Mouse (Mus musculus): ENCODE results near the gene Draxin. TPM values are rescaled to one million over a fixed set of nuclear protein-coding genes. Genes with fewer than 3 reads are reported as not detected.
A peak's percentile ranks its signal among the peaks of the same experiment; 100 is the strongest.

The Draxin gene
- polyA plus RNA-seq, 1 experiment from 2014 or later, result 0.29 TPM

DNA sequence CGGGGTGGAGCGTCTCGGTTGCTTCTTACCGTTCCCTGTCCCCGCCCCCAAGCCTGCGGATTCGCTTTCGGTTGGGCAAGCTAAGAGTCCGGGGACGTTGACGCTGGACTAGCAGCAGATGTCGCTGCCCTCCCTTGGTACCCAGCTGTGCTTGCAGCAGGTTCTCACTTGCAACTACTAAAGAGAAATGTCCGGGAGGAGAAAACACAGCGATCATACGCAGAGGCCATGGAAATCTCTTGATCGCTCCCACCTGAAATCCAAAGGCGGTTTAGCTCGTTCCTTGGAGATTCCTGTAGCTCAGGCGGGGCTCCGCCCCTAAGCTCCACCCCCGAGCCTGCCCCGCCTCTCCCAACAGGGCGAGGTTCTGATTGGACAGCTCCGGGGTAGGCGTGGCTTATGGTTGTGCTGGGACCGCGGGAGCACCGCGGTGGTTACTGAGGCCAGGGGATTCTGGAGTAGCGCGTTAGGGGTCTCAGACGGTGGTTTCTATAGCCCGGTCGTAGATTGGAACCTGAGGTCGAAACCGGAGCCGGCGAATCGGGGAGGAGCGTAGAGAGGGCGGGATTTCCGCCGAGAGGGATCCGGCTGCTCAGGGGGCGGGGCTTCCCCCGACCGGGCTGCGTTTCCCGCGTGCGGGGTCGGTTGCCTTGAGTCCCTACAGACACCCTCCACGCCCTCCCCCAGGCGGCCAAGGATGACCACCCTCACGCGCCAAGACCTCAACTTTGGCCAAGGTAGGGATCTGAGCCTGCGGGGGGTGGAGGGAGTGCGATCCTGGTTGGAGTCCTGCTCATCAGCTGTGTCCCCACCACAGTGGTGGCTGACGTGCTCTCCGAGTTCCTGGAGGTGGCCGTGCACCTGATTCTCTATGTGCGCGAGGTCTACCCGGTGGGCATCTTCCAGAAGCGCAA, 9.9 kb upstream of the Draxin start:
- Histone ChIP-seq H3K9ac (replicated peaks; ENCODE audit: low read length) (peak overlapping the region; percentile 81), H3K4me2 (replicated peaks; ENCODE audit: low read depth, low read length) (peak overlapping the region; percentile 93), H3K4me3 (ENCODE audit: low read length) (peak overlapping the region; percentile 84), H3K4me1 (ENCODE audit: insufficient read depth, low read length) (peaks cover 12% of the 10 kb centered on the region; the same call in 1 of the 2 replicates), H3K36me3 (ENCODE audit: insufficient read depth, low read length) (peaks cover 10% of the 10 kb centered on the region), H3K27ac (ENCODE audit: low read length) (peak overlapping the region; percentile 95), H3K27me3 (ENCODE audit: insufficient read depth, low read length) (peaks cover 5% of the 10 kb centered on the region; the same call in 1 of the 2 replicates), H3K9me3 (ENCODE audit: low read length) (no peaks in the 10 kb centered on the region)
- under 1% methylated on average over 64 of the region's 65 CpGs for WGBS
- ATAC-seq (ENCODE audit: low FRiP score, low TSS enrichment), result peak; percentile 92

DNA sequence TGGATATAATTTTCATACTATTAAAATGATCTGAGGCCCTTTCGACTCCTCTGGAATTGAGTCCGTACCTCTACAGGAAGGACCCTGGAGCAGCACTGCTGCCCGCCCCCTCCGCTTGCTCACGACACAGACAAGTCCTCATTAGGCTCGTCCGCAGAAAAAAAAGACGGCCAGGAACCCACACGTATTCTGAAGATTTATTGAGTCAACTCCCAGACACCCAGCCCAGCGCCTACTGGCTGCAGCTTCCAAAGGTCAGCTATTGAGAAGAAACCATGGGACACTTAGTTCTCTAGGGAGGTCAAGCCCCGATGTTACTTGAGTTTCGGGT, 9.2 kb upstream of the Draxin start:
- Histone ChIP-seq H3K4me3 (ENCODE audit: low read length) (peak overlapping the region; percentile 84), H3K4me2 (replicated peaks; ENCODE audit: low read depth, low read length) (peak overlapping the region; percentile 93), H3K36me3 (ENCODE audit: insufficient read depth, low read length) (peaks cover 4% of the 10 kb centered on the region; the same call in 1 of the 2 replicates), H3K27me3 (ENCODE audit: insufficient read depth, low read length) (peaks cover 5% of the 10 kb centered on the region; the same call in 1 of the 2 replicates), H3K9ac (replicated peaks; ENCODE audit: low read length) (peak overlapping the region; percentile 81), H3K9me3 (ENCODE audit: low read length) (no peaks in the 10 kb centered on the region), H3K27ac (ENCODE audit: low read length) (peak overlapping the region; percentile 95), H3K4me1 (ENCODE audit: insufficient read depth, low read length) (peaks cover 12% of the 10 kb centered on the region; the same call in 1 of the 2 replicates)
- WGBS, result under 1% methylated on average over 12 of the region's 12 CpGs
- peak; percentile 33 for ATAC-seq (ENCODE audit: low FRiP score, low TSS enrichment)

GRCm38 (mm10) chr4:148137503-148137902, 7.0 kb upstream of the Draxin start:
- WGBS, result 78% methylated on average over 8 of the region's 8 CpGs
- no peak overlapping the region for H3K4me2 ChIP-seq (replicated peaks; ENCODE audit: low read depth, low read length)
- H3K36me3 ChIP-seq (ENCODE audit: insufficient read depth, low read length), result no peaks in the 10 kb centered on the region
- H3K4me1 ChIP-seq (ENCODE audit: insufficient read depth, low read length), result peaks cover 12% of the 10 kb centered on the region; the same call in 1 of the 2 replicates
- no peak overlapping the region for H3K4me3 ChIP-seq (ENCODE audit: low read length)
- peaks cover 5% of the 10 kb centered on the region; the same call in 1 of the 2 replicates for H3K27me3 ChIP-seq (ENCODE audit: insufficient read depth, low read length)
- ATAC-seq (ENCODE audit: low FRiP score, low TSS enrichment), result no peak
- H3K9ac ChIP-seq (replicated peaks; ENCODE audit: low read length), result no peak overlapping the region
- no peak overlapping the region for H3K27ac ChIP-seq (ENCODE audit: low read length)
- H3K9me3 ChIP-seq (ENCODE audit: low read length), result no peaks in the 10 kb centered on the region

- Histone ChIP-seq H3K27me3 (ENCODE audit: insufficient read depth, low read length) (peaks cover 22% of the 10 kb centered on the region), H3K9me3 (ENCODE audit: low read length) (no peaks in the 10 kb centered on the region), H3K9ac (replicated peaks; ENCODE audit: low read length) (no peak overlapping the region), H3K27ac (ENCODE audit: low read length) (no peak overlapping the region), H3K4me1 (ENCODE audit: insufficient read depth, low read length) (peaks cover 14% of the 10 kb centered on the region), H3K4me3 (ENCODE audit: low read length) (no peak overlapping the region), H3K36me3 (ENCODE audit: insufficient read depth, low read length) (no peaks in the 10 kb centered on the region), H3K4me2 (replicated peaks; ENCODE audit: low read depth, low read length) (no peak overlapping the region)
- no peak for ATAC-seq (ENCODE audit: low FRiP score, low TSS enrichment)
- 86% methylated on average over 8 of the region's 8 CpGs for WGBS
These were observed 4.5 kb upstream of the Draxin start for GRCm38 (mm10) chr4:148134988-148135387.

GRCm38 (mm10) chr4:148131497-148132081, 1.1 kb upstream of the Draxin start:
- Histone ChIP-seq H3K4me1 (ENCODE audit: insufficient read depth, low read length) (peaks cover 7% of the 10 kb centered on the region; the same call in 1 of the 2 replicates), H3K27ac (ENCODE audit: low read length) (no peak overlapping the region), H3K9ac (replicated peaks; ENCODE audit: low read length) (peak overlapping the region; percentile 61), H3K4me2 (replicated peaks; ENCODE audit: low read depth, low read length) (peak overlapping the region; percentile 98), H3K36me3 (ENCODE audit: insufficient read depth, low read length) (no peaks in the 10 kb centered on the region), H3K27me3 (ENCODE audit: insufficient read depth, low read length) (peaks cover 40% of the 10 kb centered on the region), H3K9me3 (ENCODE audit: low read length) (no peaks in the 10 kb centered on the region), H3K4me3 (ENCODE audit: low read length) (peak overlapping the region; percentile 72)
- under 1% methylated on average over 21 of the region's 21 CpGs for WGBS
- peak; percentile 73; the same call in 1 of the 2 replicates for ATAC-seq (ENCODE audit: low FRiP score, low TSS enrichment)

DNA sequence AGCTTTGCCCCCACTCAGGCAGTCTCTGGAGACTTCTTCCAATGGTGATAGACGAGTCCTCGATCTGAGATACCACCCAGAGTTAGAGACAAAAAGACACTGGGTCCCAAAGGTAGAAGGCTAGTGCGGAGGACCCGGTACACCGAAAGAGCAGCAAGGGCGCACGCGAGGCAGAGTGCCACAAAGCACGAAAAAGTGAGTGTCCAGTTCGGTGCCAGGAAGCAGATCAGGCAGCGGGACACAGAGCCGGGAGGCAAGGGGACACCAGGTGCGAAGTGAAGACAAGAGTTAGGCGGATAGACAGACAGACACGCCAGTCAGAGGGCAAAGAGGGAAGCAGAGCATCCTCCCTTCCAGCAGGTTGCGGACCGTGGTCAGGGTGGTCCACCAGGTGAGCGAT, 365 bp downstream of the Draxin start, which contains the start of gene Mad2l2:
TSS of gene Mad2l2 (plus strand) at position 252 of the 400 bp plus-strand sequence.
- Histone ChIP-seq H3K4me1 (ENCODE audit: insufficient read depth, low read length) (peaks cover 7% of the 10 kb centered on the region; the same call in 1 of the 2 replicates), H3K27me3 (ENCODE audit: insufficient read depth, low read length) (peaks cover 40% of the 10 kb centered on the region), H3K27ac (ENCODE audit: low read length) (peak within 1 kb of the TSS; percentile 43), H3K4me2 (replicated peaks; ENCODE audit: low read depth, low read length) (peak within 1 kb of the TSS; percentile 98), H3K36me3 (ENCODE audit: insufficient read depth, low read length) (no peaks in the 10 kb centered on the region), H3K4me3 (ENCODE audit: low read length) (peak within 1 kb of the TSS; percentile 72), H3K9ac (replicated peaks; ENCODE audit: low read length) (peak within 1 kb of the TSS; percentile 79), H3K9me3 (ENCODE audit: low read length) (no peaks in the 10 kb centered on the region)
- WGBS, result under 1% methylated on average over 18 of the region's 18 CpGs
- ATAC-seq (ENCODE audit: low FRiP score, low TSS enrichment), result no peak

GRCm38 (mm10) chr4:148128672-148129071, 1.8 kb downstream of the Draxin start:
- ATAC-seq (ENCODE audit: low FRiP score, low TSS enrichment), result no peak
- Histone ChIP-seq H3K4me1 (ENCODE audit: insufficient read depth, low read length) (peaks cover 7% of the 10 kb centered on the region; the same call in 1 of the 2 replicates), H3K9ac (replicated peaks; ENCODE audit: low read length) (no peak overlapping the region), H3K4me2 (replicated peaks; ENCODE audit: low read depth, low read length) (no peak overlapping the region), H3K27ac (ENCODE audit: low read length) (no peak overlapping the region), H3K4me3 (ENCODE audit: low read length) (no peak overlapping the region), H3K9me3 (ENCODE audit: low read length) (no peaks in the 10 kb centered on the region), H3K27me3 (ENCODE audit: insufficient read depth, low read length) (peaks cover 40% of the 10 kb centered on the region), H3K36me3 (ENCODE audit: insufficient read depth, low read length) (no peaks in the 10 kb centered on the region)
- WGBS, result 65% methylated on average over 2 of the region's 2 CpGs

DNA sequence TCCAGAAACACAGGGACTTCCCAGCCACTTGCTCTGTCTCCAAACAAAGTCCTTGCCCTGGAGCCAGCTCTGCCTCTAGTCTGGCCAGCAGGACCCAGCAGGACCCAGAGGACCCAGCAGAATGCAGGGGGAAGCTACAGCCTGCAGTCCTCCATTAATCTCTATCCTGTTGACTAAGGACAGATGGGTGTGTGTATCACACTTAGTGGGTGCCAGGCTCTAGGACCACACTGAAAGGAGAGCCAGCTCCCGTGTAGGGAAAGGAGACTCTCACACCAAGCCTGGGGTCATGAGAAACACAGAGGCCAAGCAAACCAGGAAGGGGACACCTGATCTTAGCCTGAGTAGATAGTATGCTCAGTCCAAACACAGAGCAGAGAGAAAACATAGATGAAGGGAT, 2.3 kb downstream of the Draxin start:
- Histone ChIP-seq H3K36me3 (ENCODE audit: insufficient read depth, low read length) (no peaks in the 10 kb centered on the region), H3K9me3 (ENCODE audit: low read length) (no peaks in the 10 kb centered on the region), H3K27ac (ENCODE audit: low read length) (no peak overlapping the region), H3K4me2 (replicated peaks; ENCODE audit: low read depth, low read length) (no peak overlapping the region), H3K4me1 (ENCODE audit: insufficient read depth, low read length) (peaks cover 7% of the 10 kb centered on the region; the same call in 1 of the 2 replicates), H3K9ac (replicated peaks; ENCODE audit: low read length) (no peak overlapping the region), H3K27me3 (ENCODE audit: insufficient read depth, low read length) (peaks cover 40% of the 10 kb centered on the region), H3K4me3 (ENCODE audit: low read length) (no peak overlapping the region)
- ATAC-seq (ENCODE audit: low FRiP score, low TSS enrichment), result no peak
- 50% methylated on average over 1 of the region's 1 CpGs for WGBS

DNA sequence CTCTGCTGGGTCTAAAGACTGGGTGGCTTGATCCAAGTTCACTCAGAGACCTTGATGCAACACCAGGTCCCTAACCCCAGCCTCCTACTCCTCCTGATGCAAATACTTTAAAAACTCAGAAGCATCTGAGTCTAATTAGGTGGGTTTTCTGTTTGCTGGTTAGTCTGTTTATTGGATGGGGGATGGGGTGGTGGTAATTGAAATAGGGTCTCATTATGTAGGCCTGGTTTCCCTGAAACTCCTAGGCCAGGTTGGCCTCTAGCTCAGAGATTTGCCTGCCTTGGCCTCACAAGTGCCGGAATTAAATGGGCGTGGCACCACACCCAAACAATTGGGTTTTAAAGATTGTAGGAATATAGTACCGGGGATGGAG, 7.8 kb downstream of the Draxin start:
- H3K4me2 ChIP-seq (replicated peaks; ENCODE audit: low read depth, low read length), result no peak overlapping the region

More for the DNA sequence above, 7.8 kb downstream of the Draxin start:
- no peaks in the 10 kb centered on the region for H3K36me3 ChIP-seq (ENCODE audit: insufficient read depth, low read length)
- H3K27me3 ChIP-seq (ENCODE audit: insufficient read depth, low read length), result no peaks in the 10 kb centered on the region; the same call in 1 of the 2 replicates
- no peak overlapping the region for H3K9ac ChIP-seq (replicated peaks; ENCODE audit: low read length)
- H3K4me3 ChIP-seq (ENCODE audit: low read length), result no peak overlapping the region
- no peak overlapping the region for H3K27ac ChIP-seq (ENCODE audit: low read length)
- ATAC-seq (ENCODE audit: low FRiP score, low TSS enrichment), result no peak
- H3K4me1 ChIP-seq (ENCODE audit: insufficient read depth, low read length), result 0 out of 2 replicates have a peak, but pooled peaks cover 3% of the 10 kb centered on the region
- 66% methylated on average over 3 of the region's 3 CpGs for WGBS
- no peaks in the 10 kb centered on the region for H3K9me3 ChIP-seq (ENCODE audit: low read length)
